Mouse (Mus musculus) liver, embryonic 14.5 days (tissue): Measurements from ENCODE around the gene Strbp.

Experiments used
- CTCF ChIP-seq: IDR thresholded peaks from 2 replicates; pipeline ENCODE4 v1.5.1; 2016; ENCODE audit warnings: antibody characterized with exemption, low read depth, control low read depth
- EP300 ChIP-seq: IDR thresholded peaks from 2 replicates; pipeline ENCODE4 v1.6.1; 2016; ENCODE audit warnings: antibody characterized with exemption, low read depth

DNA sequence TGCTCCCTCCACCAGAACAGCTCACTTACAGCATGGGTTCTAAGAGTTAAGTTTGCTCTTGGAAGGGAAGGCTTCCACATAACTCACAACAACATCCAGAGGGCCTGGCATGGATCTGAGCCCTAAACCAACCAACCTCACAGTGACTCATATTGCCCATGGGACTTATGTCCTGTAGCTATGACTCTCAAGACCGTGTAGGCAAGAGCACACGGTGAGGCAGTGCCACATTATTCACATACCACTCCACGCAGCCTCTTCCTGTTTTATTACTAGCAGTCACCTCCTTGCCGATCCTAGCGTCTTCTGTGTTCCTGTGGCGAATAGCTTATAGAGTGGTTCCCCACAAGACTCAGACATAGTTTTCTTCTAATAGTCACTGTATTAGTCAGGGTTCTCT is 45.7 kb upstream of the Strbp start:
- TF ChIP-seq CTCF (no peak), EP300 (no peak)
